Comparison of ENCODE assay signal across 11 mouse cellular contexts in genomic region chr11:49632256-49632655, GRCm38 (mm10). TPM values are rescaled to one million over a fixed set of nuclear protein-coding genes. Genes with fewer than 3 reads are reported as not detected.
DNase-seq lines count a peak whose midpoint lies in the region; ATAC-seq lines count a peak whose summit lies in the region.
"Had no signal": no experiment of that assay in that cellular context is flagged by ENCODE, and none has a peak within 500 bp of the region (broad histone marks: within the 10 kb centered on the region; RNA-seq: fewer than 3 reads in every experiment).

No protein-coding gene starts in this region.

- no peak for ATAC-seq in frontal cortex, adult (ENCODE audit: low TSS enrichment)
- ATAC-seq in megakaryocyte-erythroid progenitor cell, adult 5-6 weeks (replicated peaks; ENCODE audit: low FRiP score, low TSS enrichment, poor library complexity, severe bottlenecking), result no peak
- ATAC-seq: intestine, embryonic 16.5 days had no signal

- peak; percentile 40 to 63 for DNase-seq in adrenal gland, adult (ENCODE audit: inconsistent age in 2 of 2, low spot score in 1 of 2)
- DNase-seq in adrenal gland, adult 8-10 months, result no peak
- peak; percentile 42 for DNase-seq in kidney, adult 9 months
- DNase-seq in kidney, adult 18-20 months, result no peak
- peak; percentile 8 for DNase-seq in induced T-regulatory cell, adult 2 months (ENCODE audit: low read depth)
- peak; percentile 28 for DNase-seq in lung, postnatal 14 days
- DNase-seq: thymus, adult 18-20 months had no signal

RNA-seq across cellular contexts. Expression of gene Flt4, which starts 23.2 kb away (rescaled TPM):
- total RNA-seq in adrenal gland, adult 8-10 months (2022), result 10 to 100 TPM; 19.3 to 29.5 (median 23.4) TPM
- total RNA-seq in megakaryocyte-erythroid progenitor cell, adult 5-6 weeks (2014; fragmentation: Nextera tagmentation), result not detected in 2 replicates
- not detected in 2 replicates for total RNA-seq in megakaryocyte-erythroid progenitor cell, adult 5-6 weeks (2017)

RNA-seq across cellular contexts. Expression of gene Scgb3a1, which starts 31.2 kb away (rescaled TPM):
- total RNA-seq in adrenal gland, adult 8-10 months (2022), result not detected
- not detected in 2 replicates for total RNA-seq in megakaryocyte-erythroid progenitor cell, adult 5-6 weeks (2014; fragmentation: Nextera tagmentation)
- not detected in 2 replicates for total RNA-seq in megakaryocyte-erythroid progenitor cell, adult 5-6 weeks (2017)
- total RNA-seq: liver, adult 2 months had no signal

Comparison
In these comparisons a context has a peak if more than half of its experiments do, and no peak if none do; other contexts are left out.
1. DNase-seq: peak in adrenal gland, adult (2 of 2), kidney, adult 9 months (single experiment), induced T-regulatory cell, adult 2 months (single experiment) and lung, postnatal 14 days (single experiment); none in adrenal gland, adult 8-10 months (single experiment) and kidney, adult 18-20 months (single experiment).
2. RNA of gene Flt4, which starts 23.2 kb away (total RNA-seq): 19.3 to 29.5 TPM in adrenal gland, adult 8-10 months; not detected in megakaryocyte-erythroid progenitor cell, adult 5-6 weeks; every median in the first group is over 10 times any median in the second.